Mouse (Mus musculus) liver, embryonic 14.5 days (tissue): Measurements from ENCODE around the gene Pex7. TPM values are rescaled to one million over a fixed set of nuclear protein-coding genes. Genes with fewer than 3 reads are reported as not detected.

Source experiments
- ATAC-seq: fragments of 200-750 bp; cut with Nextera tagmentation; 2 replicates; pipeline ENCODE4 v1.8.0; 2017; ENCODE audit warnings: moderate number of reproducible peaks, mild to moderate bottlenecking, moderate library complexity; ENCODE audit not compliant: insufficient read depth
- DNase-seq, 3 experiments: peaks; one replicate each; pipeline ENCODE4 v3.0.0-alpha.2; 2012 to 2013; ENCODE audit warnings: low read depth in 3 of 3, low spot score in 3 of 3
- H3K27ac ChIP-seq: fragments of 300-500 bp; sonication (generic); 2 replicates; pipeline ENCODE4 v1.5.1; 2014; ENCODE audit warnings: moderate library complexity, mild to moderate bottlenecking, control low read depth, inconsistent platforms
- H3K27me3 ChIP-seq: fragments of 300-500 bp; sonication (generic); 2 replicates; pipeline ENCODE4 v1.6.1; 2014; ENCODE audit warnings: mild to moderate bottlenecking, low read length, moderate library complexity; ENCODE audit not compliant: control insufficient read depth, insufficient read depth
- H3K36me3 ChIP-seq: fragments of 300-500 bp; sonication (generic); replicated peaks from 2 replicates; pipeline ENCODE4 v1.6.1; 2014; ENCODE audit warnings: low read depth; ENCODE audit not compliant: control insufficient read depth, insufficient read depth
- H3K4me1 ChIP-seq, 2 experiments: fragments of 200-500 bp in 1 of 2; fragments of 300-500 bp in 1 of 2; sonication (generic) in 1 of 2; replicated peaks; 2 replicates each; pipeline ENCODE4 v1.6.1; 2012 to 2014; ENCODE audit warnings: antibody characterized with exemption in 1 of 2, inconsistent platforms in 1 of 2, low read length in 1 of 2; ENCODE audit not compliant: control insufficient read depth in 2 of 2, insufficient read depth in 2 of 2
- H3K4me2 ChIP-seq: fragments of 300-500 bp; sonication (generic); 2 replicates; pipeline ENCODE4 v1.6.1; 2014; ENCODE audit warnings: low read depth, mild to moderate bottlenecking, control low read depth, moderate library complexity
- H3K4me3 ChIP-seq, 2 experiments: fragments of 200-500 bp in 1 of 2; fragments of 300-500 bp in 1 of 2; sonication (generic) in 1 of 2; 2 replicates each; pipeline ENCODE4 v1.5.1; 2012 to 2014; ENCODE audit warnings: low read depth in 2 of 2, low read length in 2 of 2, mild to moderate bottlenecking in 2 of 2, control low read depth in 1 of 2, inconsistent platforms in 1 of 2, moderate library complexity in 1 of 2; ENCODE audit not compliant: insufficient read depth in 1 of 2
- H3K9ac ChIP-seq: fragments of 300-500 bp; sonication (generic); replicated peaks from 2 replicates; pipeline ENCODE4 v1.6.1; 2014; ENCODE audit warnings: mild to moderate bottlenecking, control low read depth, moderate library complexity
- H3K9me3 ChIP-seq: fragments of 300-500 bp; sonication (generic); 2 replicates; pipeline ENCODE4 v1.6.1; 2016; ENCODE audit warnings: low read length, mixed read lengths; ENCODE audit not compliant: control insufficient read depth
- CTCF ChIP-seq: IDR thresholded peaks from 2 replicates; pipeline ENCODE4 v1.5.1; 2016; ENCODE audit warnings: antibody characterized with exemption, low read depth, control low read depth
- EP300 ChIP-seq: IDR thresholded peaks from 2 replicates; pipeline ENCODE4 v1.6.1; 2016; ENCODE audit warnings: antibody characterized with exemption, low read depth
- WGBS: fragments of 180-500 bp; shearing (Covaris S2); extraction: QIAGEN DNeasy Blood & Tissue Kit; methylation state at CpG from one replicate; pipeline ENCODE4 v1.1.7; 2014; ENCODE audit not compliant: insufficient replicate concordance; 5-methylcytosine and 5-hydroxymethylcytosine counted together
- polyA plus RNA-seq, 2 experiments: library from polyadenylated mRNA; depleted of rRNA in 1 of 2; stranded (reverse) in 1 of 2; unstranded in 1 of 2; fragments of >200 nt; fragmentation: Nextera tagmentation in 1 of 2; extraction: Ambion mirVana in 1 of 2; gene quantifications; 2 replicates each; pipeline versions ENCODE4 v1.2.1 to v1.2.3; 2012 to 2014

Gene Pex7
- polyA plus RNA-seq, 2 experiments: 13.3 to 30.8 TPM

DNA sequence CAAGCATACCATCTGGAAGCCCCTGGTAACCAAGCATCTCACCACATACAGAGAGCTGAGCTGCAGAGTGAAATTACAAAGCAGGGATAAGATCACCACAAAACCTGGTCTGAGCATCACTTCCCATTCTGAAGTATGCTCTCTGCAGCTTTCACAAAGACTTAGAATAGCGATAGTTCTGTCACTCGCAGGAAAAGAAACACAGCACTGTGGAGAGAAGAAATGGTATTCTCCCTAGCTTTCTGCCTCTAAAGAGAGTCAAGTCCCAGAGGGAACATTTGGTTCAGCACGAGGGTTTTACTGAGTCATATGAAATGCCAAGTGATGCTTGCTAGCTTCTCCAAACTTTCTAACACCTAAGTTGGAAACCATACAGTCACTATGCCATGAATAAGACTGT lies 17.6 kb downstream of the Pex7 start:
- no peak for DNase-seq
- H3K4me3 ChIP-seq: no peak overlapping the region
- H3K9ac ChIP-seq: no peak overlapping the region
- ATAC-seq: no peak
- no peak overlapping the region for H3K27ac ChIP-seq
- no peak overlapping the region for H3K4me2 ChIP-seq
- H3K36me3 ChIP-seq: no peaks in the 10 kb centered on the region; the same call in 1 of the 2 replicates
- TF ChIP-seq CTCF (no peak), EP300 (no peak)
- H3K4me1 ChIP-seq: peaks cover 0 to 4% of the 10 kb centered on the region in 2 experiments; a peak in 2 of 4 replicates
- WGBS: 64% methylated on average over 3 of the region's 3 CpGs
- no peaks in the 10 kb centered on the region for H3K27me3 ChIP-seq
- no peaks in the 10 kb centered on the region for H3K9me3 ChIP-seq

DNA sequence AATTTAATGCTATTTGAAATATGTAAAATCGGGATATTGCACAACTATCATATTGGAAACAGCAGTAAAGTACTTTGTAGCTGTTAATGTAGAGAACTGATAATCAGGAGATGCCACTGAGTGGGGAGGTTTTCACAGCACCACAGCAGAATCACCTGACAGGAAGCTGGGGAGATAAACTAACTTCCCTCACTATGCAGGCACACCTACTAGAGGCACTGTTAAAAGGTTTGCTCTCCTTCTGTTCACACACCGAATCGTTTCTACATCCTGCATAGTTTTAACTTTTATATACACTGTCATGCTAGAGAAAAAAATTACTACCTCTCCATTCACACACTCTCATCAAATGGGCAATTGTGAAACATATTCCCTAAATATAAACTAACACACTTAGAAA lies 21.2 kb downstream of the Pex7 start:
- Histone ChIP-seq H3K4me3 (no peak overlapping the region), H3K4me2 (no peak overlapping the region), H3K4me1 (peaks cover 0 to 4% of the 10 kb centered on the region in 2 experiments; a peak in 2 of 4 replicates), H3K27ac (no peak overlapping the region), H3K9me3 (no peaks in the 10 kb centered on the region), H3K9ac (no peak overlapping the region), H3K36me3 (no peaks in the 10 kb centered on the region), H3K27me3 (no peaks in the 10 kb centered on the region)
- DNase-seq (no peak), ATAC-seq (peak; percentile 64)
- WGBS: 14% methylated on average over 3 of the region's 3 CpGs
- TF ChIP-seq CTCF: no peak
- no peak for TF ChIP-seq EP300

DNA sequence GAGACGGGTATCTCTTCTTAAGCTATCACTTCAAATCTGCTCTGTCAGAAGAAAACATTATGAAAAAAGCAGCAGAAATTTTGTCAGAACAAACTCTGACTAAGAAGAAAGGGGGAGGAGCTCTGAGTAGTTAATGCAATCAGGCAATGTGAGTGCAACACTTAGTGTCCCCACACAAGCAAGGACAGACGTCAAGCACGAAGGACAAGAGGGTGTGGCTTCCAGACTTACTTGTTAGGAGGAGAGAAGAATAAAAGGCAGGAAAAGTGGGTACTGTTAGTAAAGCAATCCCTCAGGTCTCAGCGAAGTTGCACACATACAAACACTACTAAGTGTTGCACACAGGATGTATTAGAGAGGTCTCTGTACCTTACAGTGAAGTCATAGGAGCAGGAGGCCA lies 23.1 kb downstream of the Pex7 start:
- H3K4me1 ChIP-seq: peaks cover 0 to 4% of the 10 kb centered on the region in 2 experiments; a peak in 2 of 4 replicates
- no peak for ATAC-seq
- H3K4me3 ChIP-seq: no peak overlapping the region
- H3K9ac ChIP-seq: no peak overlapping the region
- no peak for TF ChIP-seq CTCF
- TF ChIP-seq EP300: no peak
- no peaks in the 10 kb centered on the region for H3K9me3 ChIP-seq
- H3K27me3 ChIP-seq: no peaks in the 10 kb centered on the region
- H3K36me3 ChIP-seq: no peaks in the 10 kb centered on the region
- H3K27ac ChIP-seq: no peak overlapping the region
- H3K4me2 ChIP-seq: no peak overlapping the region
- 47% methylated on average over 4 of the region's 4 CpGs for WGBS
- no peak for DNase-seq

DNA sequence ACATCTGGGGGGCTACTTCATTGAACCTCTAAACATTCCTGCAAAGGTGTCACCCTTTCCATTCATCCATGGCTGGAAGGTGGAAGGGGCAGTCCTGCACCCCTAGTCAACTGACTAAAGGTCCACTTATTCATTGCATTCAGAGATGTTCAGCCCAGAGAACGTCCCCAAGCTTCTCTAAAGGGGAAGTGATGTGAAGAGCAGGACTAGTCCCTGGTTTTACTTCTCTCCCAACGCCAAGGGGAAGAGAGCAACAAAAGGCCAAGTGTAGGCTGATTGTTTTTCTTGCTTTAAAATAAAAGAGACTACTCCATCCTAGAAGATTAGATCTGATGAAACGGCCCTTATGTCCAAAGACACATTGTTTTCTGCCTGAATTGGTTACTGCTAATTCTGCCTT lies 27.1 kb downstream of the Pex7 start:
- ATAC-seq (no peak), DNase-seq (no peak)
- Histone ChIP-seq H3K4me1 (peaks cover 0 to 3% of the 10 kb centered on the region in 2 experiments; a peak in 2 of 4 replicates), H3K27me3 (no peaks in the 10 kb centered on the region), H3K9me3 (no peaks in the 10 kb centered on the region), H3K36me3 (no peaks in the 10 kb centered on the region), H3K4me3 (no peak overlapping the region), H3K27ac (no peak overlapping the region), H3K4me2 (no peak overlapping the region), H3K9ac (no peak overlapping the region)
- WGBS: 37% methylated on average over 3 of the region's 3 CpGs
- no peak for TF ChIP-seq EP300
- no peak for TF ChIP-seq CTCF

DNA sequence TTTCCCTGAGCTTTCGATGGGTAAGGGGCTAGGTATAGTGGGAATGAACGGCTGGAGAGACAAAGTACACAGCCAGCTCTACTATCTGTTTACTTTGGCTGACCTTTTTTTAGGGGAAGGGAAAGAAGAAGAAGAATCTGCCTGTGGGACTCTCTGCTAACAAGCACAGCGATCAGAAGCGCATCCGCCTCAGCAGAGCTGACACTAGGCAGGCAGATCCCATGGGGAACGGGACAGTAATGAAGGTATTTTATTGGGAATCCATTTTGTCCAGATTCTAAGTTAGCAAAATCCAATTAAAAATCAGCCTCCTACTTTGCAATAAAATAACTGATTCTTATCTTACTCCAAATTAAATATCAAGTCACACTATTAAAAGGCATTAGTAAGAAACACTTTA lies 28.3 kb downstream of the Pex7 start:
- ATAC-seq (no peak), DNase-seq (no peak)
- no peak overlapping the region for H3K9ac ChIP-seq
- H3K9me3 ChIP-seq: no peaks in the 10 kb centered on the region
- no peak overlapping the region for H3K4me3 ChIP-seq
- 65% methylated on average over 6 of the region's 6 CpGs for WGBS
- no peak for TF ChIP-seq CTCF
- no peak for TF ChIP-seq EP300
- H3K27ac ChIP-seq: no peak overlapping the region
- H3K27me3 ChIP-seq: no peaks in the 10 kb centered on the region
- H3K4me2 ChIP-seq: no peak overlapping the region
- peaks cover 0 to 10% of the 10 kb centered on the region in 2 experiments; a peak in 3 of 4 replicates for H3K4me1 ChIP-seq
- no peaks in the 10 kb centered on the region for H3K36me3 ChIP-seq
